Mouse (Mus musculus) layer of hippocampus, adult 9-11 months (tissue): ENCODE data around the gene Faap100.
A peak's percentile ranks its signal among the peaks of the same experiment; 100 is the strongest.
"Not testable (repeated sequence)": the region's sequence is repeated elsewhere in the genome, so short reads cannot be mapped to it uniquely, and the experiment has no call there.

Experiments
- DNase-seq: peaks from one replicate; pipeline ENCODE4 v3.0.0; 2022

The Faap100 gene

DNA sequence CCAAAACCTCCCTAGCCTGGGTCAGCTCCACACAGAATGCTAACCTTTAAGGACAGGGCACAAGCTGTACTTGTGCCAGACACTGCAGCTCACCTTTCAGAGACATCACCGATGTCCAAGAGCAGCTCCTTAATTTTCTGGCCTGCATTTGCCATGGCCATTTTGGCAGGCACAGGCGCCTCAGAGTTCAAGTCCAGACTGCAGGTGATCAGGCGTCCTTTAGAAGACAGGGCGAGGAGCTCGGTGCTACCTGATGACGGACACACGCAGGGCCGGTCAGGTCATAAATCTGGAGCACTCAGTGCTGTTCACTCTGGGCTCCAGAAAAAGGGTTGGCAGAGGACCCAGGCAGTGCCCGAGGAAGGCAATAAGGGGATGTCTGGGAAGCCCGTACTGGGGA is 3.2 kb downstream of the Faap100 start:
- DNase-seq = no peak

DNA sequence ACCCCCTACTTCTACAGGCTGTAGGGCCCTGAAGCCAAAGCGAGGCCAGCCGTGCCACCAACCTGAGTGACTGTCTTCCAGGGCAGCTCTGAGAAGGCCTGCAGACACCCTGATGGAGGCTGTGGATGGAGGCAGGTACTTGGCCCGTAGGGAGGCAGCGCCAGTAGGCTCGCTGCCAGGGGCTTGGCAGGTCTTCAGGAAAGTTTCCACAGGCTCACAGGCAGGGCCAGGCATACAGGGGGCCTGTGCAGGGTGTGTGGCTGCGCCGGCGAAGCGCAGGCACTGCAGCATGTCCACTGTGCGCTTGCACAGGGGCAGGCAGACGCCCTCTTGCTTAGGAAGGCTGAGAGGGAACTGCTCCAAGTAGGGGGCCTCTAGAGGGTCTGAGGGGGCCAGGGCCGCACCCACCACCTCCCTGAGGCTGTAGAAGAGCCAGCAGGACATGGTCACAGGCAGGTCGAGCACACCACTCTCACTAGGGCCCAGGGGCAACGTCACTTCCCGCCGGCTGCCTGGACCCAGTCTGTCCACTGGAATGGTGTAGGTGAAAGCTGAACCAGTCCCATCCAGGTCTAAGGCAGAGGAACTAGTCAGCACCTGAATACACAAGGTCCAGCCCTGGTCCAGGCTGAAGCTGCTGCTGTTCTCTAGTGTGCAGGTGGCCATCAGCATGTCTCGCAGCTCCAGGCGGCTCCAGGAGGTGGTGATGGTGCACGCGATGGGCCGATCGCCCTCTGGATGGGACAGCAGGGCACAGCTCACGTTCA is 4.6 kb downstream of the Faap100 start:
- no peak for DNase-seq

- DNase-seq = no peak
Observed at GRCm38 (mm10) chr11:120373025-120373424, 5.5 kb downstream of the Faap100 start.

DNA sequence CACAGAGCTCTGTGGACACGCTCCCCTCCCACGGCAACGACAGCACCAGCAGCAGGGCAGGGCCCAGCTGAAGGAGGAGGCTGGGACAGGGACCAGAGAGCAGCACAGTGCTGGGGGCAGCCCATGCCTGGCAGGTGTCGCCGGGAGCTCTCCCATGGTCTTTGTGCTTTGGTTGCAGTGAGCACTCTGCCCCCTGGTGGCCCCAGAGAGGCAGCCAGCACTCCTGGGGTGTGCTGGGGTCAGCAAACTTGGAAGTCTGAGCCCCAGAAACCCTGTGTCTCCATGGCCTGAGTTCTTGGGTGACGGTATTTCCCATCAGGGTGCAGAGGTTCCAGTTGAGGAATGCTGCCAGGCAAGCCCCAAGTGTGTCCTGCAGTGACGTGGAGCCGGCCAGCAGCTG is 8.9 kb downstream of the Faap100 start:
- peak; percentile 60 for DNase-seq

DNA sequence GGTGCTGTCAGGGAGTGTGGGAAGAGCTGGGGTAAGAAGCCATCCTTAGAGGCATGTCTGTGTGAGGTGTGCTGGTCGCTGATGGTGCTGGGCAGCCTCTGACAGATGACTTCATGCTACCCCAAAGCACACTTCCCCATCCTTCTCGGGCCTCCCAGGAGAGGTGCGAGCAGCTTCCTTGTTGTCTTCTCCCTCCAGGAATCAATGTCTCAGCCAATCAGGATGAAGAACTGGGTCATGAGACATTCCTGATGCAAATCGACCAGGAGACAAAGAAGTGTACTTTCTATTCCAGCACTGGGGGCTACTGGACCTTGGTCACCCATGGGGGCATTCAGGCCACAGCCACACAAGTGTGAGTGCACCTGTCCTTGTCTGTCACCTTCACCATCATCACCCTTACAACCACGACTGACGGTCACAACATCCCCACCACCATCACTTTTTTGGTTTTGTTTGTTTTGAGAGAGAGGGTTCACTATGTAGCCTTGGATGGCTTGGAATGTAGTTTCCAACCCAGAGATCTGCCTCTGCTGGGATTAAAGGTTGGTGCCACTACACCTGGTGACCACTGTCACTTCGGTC is 12.0 kb downstream of the Faap100 start:
- DNase-seq = no peak

GRCm38 (mm10) chr11:120362891-120363290 is 15.7 kb downstream of the Faap100 start:
- DNase-seq = no peak

DNA sequence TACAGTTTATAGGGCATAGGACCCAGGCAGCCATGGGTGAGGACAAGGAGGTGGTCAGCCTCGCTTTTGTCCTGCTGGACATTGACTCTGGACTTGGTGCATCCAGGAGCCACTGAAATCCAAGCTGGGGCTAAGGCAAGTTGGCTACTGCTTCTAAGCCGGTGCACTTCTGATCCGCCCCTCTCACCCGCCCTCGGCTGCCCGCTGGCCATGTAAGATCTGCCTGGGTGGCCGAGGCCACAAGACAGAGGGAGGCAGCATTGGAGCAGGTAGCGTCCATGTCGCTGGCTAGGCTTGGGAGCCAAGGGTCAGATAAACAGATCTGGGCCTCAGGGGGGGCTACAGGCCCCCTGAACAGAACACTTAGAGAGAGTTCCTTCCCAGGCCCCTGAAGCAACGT is 17.3 kb downstream of the Faap100 start, which contains the start of gene Fscn2:
TSS of gene Fscn2 (plus strand) at position 240 of the 400 bp plus-strand sequence.
- DNase-seq = no peak

DNA sequence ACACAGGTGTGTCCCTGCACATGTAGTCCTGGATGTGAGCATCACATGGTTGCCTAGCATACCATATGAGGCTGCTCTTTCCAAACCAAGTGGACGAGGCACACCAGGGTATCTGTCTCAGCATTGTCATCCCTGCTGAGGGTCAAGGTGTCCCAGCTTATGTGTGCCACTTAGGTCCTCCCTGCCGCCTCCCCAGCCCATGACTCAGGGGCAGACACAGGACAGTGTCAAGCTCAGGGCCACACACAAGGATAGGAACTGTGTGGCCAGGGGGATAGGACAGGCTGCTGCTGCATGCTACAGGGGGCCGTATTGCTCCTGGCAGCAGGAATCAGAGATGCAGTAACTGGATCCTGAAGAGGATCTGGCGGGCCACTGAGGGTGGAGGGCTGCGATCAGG is 17.8 kb downstream of the Faap100 start:
- no peak for DNase-seq

- DNase-seq = no peak
Observed at GRCm38 (mm10) chr11:120360062-120360461, 18.5 kb downstream of the Faap100 start.

GRCm38 (mm10) chr11:120359391-120359790 is 19.2 kb downstream of the Faap100 start:
- DNase-seq = no peak

DNA sequence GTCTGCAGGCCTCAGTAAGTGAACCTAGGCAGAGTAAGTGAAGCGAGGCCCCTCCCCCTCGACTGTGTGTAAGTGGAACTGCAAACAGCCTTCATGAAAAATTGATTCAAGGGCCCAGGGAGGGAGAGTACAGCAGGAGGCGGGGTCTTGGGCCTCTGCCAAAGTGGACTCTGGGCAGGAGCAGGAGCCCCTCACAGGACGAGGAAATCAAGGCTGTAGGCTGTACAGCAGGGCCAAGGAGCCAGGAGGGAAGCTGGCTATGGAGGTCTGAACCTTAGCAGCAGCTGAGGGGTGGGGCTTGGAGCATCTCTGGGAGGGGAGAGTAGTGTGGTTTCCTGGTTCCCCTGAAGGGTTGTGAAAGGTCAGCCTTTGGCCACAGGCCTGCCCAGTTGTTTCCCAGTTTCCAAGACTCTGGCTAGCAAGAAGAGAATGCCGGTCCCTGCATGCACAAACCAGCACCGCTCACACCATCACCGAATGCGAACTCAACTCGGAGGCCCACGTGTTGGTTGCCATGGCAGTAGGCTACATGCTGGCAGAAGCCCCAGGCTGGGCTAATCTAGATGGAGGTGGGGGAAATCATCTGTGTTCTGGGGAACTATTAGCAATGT is 20.7 kb downstream of the Faap100 start:
- peak; percentile 92 for DNase-seq

- no peak for DNase-seq
Observed at GRCm38 (mm10) chr11:120356900-120357299, 21.7 kb downstream of the Faap100 start.

DNA sequence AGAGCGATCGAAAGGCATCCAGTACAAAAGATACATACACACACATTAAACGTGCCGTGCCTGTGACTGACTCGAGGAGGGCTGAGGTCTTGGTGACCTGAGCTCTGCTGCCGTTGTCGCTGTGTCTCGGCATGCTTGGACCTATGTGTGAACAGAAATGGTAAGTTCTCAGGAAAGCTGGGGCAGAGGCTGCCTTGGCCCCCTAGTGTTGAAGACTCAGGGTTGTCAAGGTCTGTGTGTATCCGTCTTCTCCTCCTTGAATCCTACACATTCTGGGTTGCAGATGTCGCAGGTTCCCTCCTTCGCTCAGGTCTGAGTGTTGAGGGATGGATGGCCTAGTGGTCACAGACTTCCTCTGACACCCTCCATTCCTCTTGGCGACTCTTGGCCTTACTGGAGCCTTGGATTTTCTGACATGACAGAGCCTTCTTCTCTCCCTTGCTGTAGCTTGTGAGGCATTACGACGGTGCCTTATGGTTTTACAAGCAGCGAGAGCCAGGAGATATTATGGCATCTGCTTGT is 22.2 kb downstream of the Faap100 start:
- no peak for DNase-seq

DNA sequence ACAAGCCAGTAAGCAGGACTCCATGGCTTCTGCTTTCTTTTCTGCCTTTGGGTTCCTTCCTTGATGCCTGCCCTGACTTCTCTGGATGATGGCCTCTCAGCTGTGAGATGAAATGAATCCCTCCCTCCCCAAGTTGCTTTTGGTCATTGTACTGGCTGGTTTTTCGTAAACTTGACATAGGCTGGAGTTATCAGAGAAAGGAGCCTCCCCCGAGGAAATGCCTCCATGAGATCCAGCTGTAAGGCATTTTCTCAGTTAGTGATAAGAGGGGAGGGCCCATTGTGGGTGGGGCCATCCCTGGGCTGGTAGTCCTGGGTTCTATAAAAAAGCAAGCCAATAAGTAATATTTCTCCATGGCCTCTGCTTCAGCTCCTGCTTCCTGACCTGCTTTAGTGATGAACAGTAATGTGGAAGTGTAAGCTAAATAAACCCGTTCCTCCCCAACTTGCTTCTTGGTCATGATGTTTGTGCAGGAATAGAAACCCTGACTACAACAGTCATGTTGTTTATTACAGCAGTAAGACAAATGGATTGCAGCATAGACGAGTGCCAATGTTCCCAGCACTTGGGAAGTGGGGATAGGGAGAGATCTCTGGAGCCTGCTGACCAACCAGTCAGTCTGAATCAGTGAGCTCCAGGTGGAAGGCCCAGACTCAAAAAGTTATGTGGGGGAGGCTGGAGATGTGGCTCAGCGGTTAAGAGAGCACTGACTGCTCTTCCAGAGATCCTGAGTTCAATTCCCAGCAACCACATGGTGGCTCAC is 23.1 kb downstream of the Faap100 start:
- no peak for DNase-seq

DNA sequence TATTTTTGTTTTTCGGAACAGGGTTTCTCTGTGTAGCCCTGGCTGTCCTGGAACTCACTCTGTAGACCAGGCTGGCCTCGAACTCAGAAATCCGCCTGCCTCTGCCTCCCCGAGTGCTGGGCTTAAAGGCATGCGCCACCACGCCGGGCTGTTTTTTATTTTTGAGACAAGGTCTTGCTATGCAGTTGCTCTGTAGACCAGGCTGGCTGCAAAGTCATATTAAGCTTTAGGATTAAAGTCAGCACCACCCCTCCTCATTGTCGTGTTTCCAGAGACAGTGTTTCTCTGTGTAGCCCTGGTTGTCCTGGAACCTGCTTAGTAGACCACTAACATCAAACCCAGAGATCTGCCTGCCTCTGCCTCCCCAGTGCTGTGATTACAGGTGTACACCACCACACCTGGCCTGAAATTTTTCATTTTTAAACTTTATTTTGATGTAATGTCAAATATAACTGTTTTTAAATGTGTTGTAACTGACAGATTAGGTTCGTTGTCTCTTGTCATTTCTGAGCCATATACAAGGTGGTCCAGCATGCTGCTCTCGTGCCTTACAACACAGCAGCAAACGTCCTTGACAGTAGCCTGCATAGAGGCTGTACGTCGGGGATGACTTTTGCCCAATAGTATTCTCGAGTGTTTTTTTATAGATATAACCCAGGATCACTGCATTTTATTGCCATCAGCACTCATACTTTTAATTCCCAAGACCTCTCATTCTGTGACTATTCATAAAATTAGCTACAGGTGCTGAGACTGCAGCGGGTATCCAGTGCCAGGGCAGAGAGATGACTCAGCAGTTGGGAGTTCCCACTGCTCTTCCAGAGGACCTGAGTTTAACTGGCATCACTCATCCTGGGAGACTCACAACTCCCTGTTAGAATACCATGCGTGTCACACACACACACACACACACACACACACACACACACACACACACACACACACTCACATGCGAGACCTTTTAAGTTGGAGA is 24.0 kb downstream of the Faap100 start:
- DNase-seq = peak; percentile 4

DNA sequence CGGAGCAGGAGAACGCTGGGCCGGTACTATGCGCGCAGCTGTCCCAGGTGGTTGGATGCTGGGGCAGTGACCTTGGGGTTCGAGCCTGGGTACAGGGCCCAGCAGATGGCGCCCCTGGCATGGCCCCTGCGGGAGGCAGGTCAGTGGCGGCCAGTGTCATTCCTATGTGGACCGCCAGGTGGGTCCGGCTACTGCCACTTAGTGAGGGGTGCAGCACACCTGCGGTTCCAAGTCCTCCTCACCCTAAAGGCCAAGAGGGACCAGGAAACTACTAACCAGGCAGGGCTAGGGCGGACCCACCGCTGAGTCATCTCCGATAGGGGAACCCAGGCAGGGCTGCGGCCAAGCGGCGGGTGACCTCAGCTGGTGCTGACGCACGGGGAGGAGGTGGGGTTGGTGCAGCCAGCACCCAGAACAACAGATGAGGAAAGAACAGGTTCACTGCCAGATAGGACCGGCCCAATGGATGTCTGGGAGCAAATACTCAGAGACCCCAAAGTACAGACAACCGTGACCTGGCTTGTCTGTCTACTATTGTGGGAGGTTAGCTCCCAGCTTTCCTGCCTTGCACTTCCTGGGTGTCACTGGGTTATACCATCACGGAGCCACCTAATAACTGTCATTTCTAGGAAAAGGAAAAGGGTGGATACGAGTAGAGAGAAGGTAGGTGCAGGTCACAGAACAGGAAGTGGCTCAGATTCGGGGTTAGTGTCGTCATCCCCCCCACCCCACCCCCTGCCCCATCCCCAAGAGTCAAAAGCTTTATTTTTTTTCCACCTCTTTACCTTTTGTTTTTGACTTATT is 24.9 kb downstream of the Faap100 start:
- peak; percentile 70 for DNase-seq

- no peak for DNase-seq
Observed at GRCm38 (mm10) chr11:120352571-120353290, 25.8 kb downstream of the Faap100 start.

DNA sequence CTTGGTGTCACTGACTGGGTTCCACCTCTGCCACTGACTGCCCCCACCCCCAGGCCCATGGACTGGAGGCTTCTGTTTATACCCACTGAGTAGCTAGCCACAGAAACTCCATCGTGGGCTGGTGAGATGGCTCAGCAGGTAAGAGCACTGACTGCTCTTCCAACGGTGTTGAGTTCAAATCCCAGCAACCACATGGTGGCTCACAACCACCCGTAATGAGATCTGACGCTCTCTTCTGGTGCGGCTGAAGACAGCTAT is 26.5 kb downstream of the Faap100 start:
- DNase-seq = not testable (repeated sequence)

DNA sequence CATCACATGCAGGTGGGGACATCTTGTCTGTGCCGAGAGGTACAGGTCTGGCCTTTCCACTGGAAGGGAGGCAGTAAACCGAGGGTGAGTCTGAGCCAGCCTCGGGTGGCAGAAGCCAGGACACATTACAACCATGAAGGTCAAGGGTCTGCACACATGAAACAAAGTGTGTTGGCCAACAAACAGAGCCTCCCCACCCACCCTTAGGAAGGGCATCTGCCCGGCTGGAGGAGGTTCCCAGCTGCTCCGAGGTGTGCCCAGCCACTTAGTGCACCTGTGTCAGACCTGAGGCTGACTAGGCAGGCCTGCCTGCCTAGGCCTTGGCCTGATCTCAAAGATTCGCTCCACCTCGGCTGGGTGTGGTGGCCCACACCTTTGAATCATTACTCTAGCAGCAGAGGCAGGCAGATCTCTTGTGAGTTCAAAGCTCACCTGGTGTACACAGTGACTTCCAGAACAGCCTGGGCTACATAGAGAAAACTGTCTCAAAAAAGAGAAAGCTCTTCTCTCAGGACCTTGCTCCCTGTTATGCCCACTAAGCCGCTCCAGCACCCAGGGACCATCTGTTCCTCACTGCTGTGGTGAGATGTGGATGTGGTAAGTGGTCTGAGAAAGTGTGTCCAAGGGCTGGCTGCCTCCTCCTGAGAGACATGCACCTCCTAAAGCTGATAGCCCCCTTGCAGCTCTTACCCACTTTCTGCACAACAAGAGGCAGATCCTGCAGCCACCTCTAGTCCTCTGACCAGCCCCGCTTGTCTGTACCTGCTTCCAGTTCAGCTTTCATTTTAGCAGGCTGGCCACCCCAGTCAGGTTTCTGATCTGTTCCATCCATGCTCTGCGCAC is 27.1 kb downstream of the Faap100 start:
- no peak for DNase-seq

GRCm38 (mm10) chr11:120350711-120351110 is 27.9 kb downstream of the Faap100 start:
- DNase-seq = no peak
